Mouse (Mus musculus): Measurements from ENCODE around the gene Ccdc85a. TPM values are rescaled to one million over a fixed set of nuclear protein-coding genes. Genes with fewer than 3 reads are reported as not detected.
A peak's percentile ranks its signal among the peaks of the same experiment; 100 is the strongest.

Gene Ccdc85a
- total RNA-seq (2021), result 1 to 10 TPM; 5.9 to 6.6 TPM
- long read RNA-seq, experiment 1, full-length matches to known transcripts, result 2 of 2 reads
- long read RNA-seq, experiment 1, partial matches to known transcripts, result 0 of 2 reads
- long read RNA-seq, experiment 1, other reads (novel, unspliced or antisense), result 0 of 2 reads
- long read RNA-seq, experiment 2, full-length matches to known transcripts, result 3 of 4 reads
- long read RNA-seq, experiment 2, partial matches to known transcripts, result 0 of 4 reads
- long read RNA-seq, experiment 2, other reads (novel, unspliced or antisense), result 1 of 4 reads

DNA sequence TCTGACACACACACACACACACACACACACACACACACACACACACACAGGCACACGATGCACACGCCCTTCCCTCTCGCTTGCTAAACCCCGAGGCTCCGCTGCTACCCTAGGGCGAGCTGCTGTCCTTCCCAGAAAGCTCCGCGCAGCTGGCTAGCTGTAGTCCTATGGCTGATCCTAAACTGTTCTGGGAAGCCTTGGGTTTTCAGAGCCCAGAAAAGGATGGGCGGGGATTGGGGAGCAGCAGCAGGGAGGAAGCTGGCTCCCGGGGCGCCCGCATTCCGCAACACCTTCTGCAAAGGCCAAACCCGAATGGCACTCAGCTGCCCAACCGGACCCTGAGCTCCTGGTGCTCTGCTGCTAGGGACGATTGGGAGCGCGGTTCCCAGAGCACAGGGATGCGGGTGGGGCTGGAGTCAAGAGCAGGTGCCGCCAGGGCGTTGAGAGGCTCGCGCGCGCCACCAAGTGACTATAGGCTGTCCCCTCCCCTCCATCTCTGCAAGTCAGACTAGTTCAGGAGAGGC is at the start of gene Ccdc85a:
Gene Ccdc85a (minus strand): TSS at position 414 of the 524 bp plus-strand sequence.
- peak; percentile 72 for DNase-seq

- no peak for DNase-seq
Observed at GRCm38 (mm10) chr11:28633571-28634125, 49.5 kb upstream of the Ccdc85a start.

GRCm38 (mm10) chr11:28633093-28633492 is 49.0 kb upstream of the Ccdc85a start:
- no peak for DNase-seq

DNA sequence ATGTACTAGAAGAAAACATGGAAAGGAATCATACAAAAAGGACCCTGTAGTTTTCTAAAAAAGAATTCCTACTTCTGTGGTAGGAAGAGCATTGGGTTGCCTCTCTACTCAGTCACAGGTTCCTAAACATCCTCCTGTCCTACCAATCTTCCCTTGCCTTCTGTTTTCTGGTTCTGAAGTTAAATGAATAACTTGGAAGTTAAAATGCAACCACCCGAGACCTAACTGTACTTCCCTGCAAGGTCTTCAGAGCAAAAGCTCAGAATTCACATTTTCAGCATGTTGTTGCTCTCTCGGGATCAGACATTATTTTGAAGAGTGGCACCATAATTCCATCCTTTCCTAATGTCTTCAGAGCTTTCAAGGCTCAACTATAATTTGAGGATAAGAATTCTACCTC is 46.6 kb upstream of the Ccdc85a start:
- DNase-seq, result no peak

GRCm38 (mm10) chr11:28610781-28611491 is 26.8 kb upstream of the Ccdc85a start:
- no peak for DNase-seq

- peak; percentile 9 for DNase-seq
Observed at GRCm38 (mm10) chr11:28583138-28583910, 800 bp downstream of the Ccdc85a start.

- peak; percentile 27 for DNase-seq
Observed at GRCm38 (mm10) chr11:28582218-28582617, 1.9 kb downstream of the Ccdc85a start.

DNA sequence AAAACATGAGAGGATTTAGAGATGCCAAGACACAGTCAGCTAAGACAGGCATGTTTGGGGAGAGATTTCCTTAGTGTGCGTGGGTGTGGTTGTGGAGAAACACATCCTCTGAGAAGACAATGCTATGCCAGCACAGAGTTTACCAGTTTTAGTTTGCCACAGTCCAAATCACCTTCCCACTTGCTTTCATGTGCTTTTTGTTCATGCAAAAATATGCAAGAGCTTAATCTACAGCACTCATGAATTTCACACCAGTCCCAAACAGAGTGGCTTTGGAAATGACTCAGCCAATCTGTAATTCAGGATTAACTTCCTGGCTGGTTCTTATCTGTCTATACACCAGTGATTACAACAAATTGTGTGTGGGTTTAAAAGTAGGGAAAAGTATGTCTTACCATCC is 11.7 kb downstream of the Ccdc85a start:
- no peak for DNase-seq

DNA sequence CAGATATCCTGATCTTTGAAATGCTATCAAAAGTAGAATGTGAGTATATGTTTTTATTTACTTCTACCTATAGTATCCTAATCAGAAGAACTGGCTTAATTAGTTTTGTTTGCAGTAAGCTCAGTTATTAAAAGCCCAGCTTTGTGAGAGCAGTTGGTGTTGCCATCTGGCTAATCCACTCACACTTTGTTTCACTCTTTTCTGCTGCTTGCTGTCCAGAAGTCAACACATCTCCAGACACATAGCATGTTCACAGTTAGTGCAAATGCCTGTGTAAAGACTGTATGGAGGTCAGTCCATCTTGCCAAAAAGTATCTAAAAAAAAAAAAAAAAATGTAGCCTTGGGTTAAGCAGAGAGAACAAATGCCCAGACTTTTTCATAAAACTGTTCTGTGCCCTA is 27.7 kb downstream of the Ccdc85a start:
- DNase-seq, result no peak

GRCm38 (mm10) chr11:28543429-28543828 is 40.7 kb downstream of the Ccdc85a start:
- no peak for DNase-seq

- no peak for DNase-seq
Observed at GRCm38 (mm10) chr11:28541307-28541706, 42.8 kb downstream of the Ccdc85a start.

- no peak for DNase-seq
Observed at GRCm38 (mm10) chr11:28533286-28533685, 50.8 kb downstream of the Ccdc85a start.

- no peak for DNase-seq
Observed at GRCm38 (mm10) chr11:28501190-28501589, 82.9 kb downstream of the Ccdc85a start.

DNA sequence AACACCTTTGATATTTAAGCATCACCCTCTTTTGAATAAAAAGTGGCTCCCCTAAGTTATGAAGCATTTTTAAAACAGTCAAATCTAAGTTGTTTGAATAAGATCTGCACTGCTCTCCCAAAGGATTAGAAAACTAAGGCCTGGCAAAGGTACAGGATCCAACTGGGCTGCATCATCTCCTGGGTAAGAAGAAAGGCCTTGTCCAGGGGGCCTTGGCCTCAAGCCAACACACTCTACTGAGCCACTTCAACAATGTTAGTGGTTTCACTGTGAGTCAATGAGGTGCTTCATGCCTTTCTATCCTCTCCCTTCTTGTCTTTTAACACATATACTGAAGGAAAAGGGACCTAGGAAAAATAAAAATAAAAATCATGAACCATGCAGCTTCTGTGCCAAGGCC is 87.1 kb downstream of the Ccdc85a start:
- peak; percentile 6 for DNase-seq

- DNase-seq, result no peak
Observed at GRCm38 (mm10) chr11:28493362-28493761, 90.8 kb downstream of the Ccdc85a start.

GRCm38 (mm10) chr11:28491330-28491729 is 92.8 kb downstream of the Ccdc85a start:
- DNase-seq, result no peak

GRCm38 (mm10) chr11:28484083-28484729 is 99.9 kb downstream of the Ccdc85a start:
- DNase-seq, result no peak

- DNase-seq, result no peak
Observed at GRCm38 (mm10) chr11:28477088-28477487, 107.0 kb downstream of the Ccdc85a start.

DNA sequence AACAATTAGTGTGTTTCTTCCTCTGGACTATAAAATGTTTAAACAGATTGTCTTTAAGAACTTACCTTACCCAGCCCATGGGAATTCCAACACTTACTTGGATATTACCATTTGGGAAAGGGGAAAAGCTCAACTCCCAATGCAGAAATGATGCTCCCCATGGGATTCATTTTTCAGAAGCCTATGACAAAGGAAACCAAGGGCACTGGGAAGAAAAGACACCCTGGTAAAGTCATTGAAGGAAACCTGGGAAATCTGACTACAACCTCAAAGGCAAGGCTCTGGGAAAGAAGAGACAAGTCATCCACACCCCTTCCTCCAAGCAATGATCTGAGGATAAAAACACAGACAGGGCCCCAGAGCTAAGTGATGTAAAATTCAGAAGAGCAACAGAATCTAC is 118.4 kb downstream of the Ccdc85a start:
- no peak for DNase-seq

DNA sequence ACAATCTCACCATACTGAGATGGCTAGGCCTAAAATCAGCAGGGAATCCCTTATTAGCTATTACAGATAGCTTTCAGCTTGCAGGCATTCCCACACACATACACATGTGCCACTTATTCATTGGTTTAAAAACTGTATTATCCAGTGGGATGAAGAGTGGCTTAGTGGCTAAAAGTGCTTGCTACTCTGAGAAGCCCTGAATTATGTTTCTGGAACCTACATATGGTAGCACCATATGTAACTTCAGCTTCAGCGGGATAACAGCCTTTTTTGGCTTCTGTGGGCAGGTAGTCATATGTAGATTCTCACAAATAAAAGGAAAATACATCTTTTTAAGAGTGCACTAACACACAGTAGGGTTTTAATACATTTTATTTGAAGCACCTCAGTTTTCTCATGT is 119.2 kb downstream of the Ccdc85a start:
- no peak for DNase-seq

- no peak for DNase-seq
Observed at GRCm38 (mm10) chr11:28459165-28459564, 125.0 kb downstream of the Ccdc85a start.

DNA sequence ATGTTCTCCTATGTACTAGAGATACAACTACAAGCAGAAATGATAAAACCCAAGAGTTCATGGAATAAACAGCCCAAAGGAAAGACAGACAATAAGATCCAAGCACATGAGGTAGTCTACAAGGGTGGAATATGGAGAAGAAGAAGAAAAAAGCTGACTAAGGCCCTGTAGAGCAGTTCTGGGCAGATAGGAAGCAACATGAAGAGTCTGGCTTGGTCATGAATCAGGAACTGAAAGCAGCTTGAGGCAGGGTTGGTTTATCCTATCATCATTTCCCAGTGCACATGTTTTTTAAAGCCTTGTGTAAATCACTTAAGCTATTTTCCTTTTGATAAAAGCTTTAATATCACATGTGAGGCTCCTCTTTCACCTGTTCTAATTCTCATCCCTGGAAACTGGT is 144.2 kb downstream of the Ccdc85a start:
- no peak for DNase-seq
